Mouse (Mus musculus): ENCODE data around the gene Larp1b. TPM values are rescaled to one million over a fixed set of nuclear protein-coding genes. Genes with fewer than 3 reads are reported as not detected.
A peak's percentile ranks its signal among the peaks of the same experiment; 100 is the strongest.

Gene Larp1b
- polyA plus RNA-seq, 1 experiment: 46.5 TPM

DNA sequence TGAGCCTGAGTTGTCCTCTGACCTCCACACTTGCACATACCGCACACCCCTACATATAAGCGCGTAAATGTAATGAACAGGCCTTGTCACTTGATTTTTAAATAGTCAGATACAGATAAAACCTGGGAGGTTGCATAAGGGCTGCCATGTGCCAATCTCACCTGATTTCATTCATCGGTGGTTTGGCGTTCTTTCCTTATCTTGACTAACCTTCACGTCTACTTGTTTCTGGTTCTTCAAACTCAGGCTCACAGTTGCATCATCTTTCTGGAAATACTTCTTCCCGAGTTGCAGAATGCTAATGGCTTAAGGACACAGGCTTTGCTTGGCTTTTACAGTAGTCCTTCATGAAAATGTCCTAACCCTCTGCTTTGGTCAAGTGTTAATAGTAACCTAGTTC lies 71.1 kb downstream of the Larp1b start:
- WGBS: 84% methylated on average over 7 of the region's 7 CpGs
- Histone ChIP-seq H3K27ac (ENCODE audit: insufficient read depth, low read depth, low read length) (no peak overlapping the region), H3K4me1 (ENCODE audit: control insufficient read depth, insufficient read depth, insufficient read length, low read length) (no peaks in the 10 kb centered on the region), H3K27me3 (ENCODE audit: control insufficient read depth, insufficient read depth, low read length) (no peaks in the 10 kb centered on the region), H3K4me3 (ENCODE audit: low read depth, low read length) (no peak overlapping the region), H3K36me3 (ENCODE audit: control insufficient read depth, insufficient read depth, low read length) (peaks cover 5% of the 10 kb centered on the region)
- TF ChIP-seq POLR2A (IDR thresholded peaks at IDR 0.05; ENCODE audit: low read depth, low read length): no peak
- TF ChIP-seq CTCF (IDR thresholded peaks at IDR 0.05; ENCODE audit: extremely low read depth, insufficient read length, insufficient replicate concordance, low read depth, low read length): no peak

- Histone ChIP-seq H3K36me3 (ENCODE audit: control insufficient read depth, insufficient read depth, low read length) (peaks cover 5% of the 10 kb centered on the region), H3K27ac (ENCODE audit: insufficient read depth, low read depth, low read length) (no peak overlapping the region), H3K4me1 (ENCODE audit: control insufficient read depth, insufficient read depth, insufficient read length, low read length) (no peaks in the 10 kb centered on the region), H3K4me3 (ENCODE audit: low read depth, low read length) (no peak overlapping the region), H3K27me3 (ENCODE audit: control insufficient read depth, insufficient read depth, low read length) (no peaks in the 10 kb centered on the region)
- TF ChIP-seq CTCF (IDR thresholded peaks at IDR 0.05; ENCODE audit: extremely low read depth, insufficient read length, insufficient replicate concordance, low read depth, low read length) (no peak), POLR2A (IDR thresholded peaks at IDR 0.05; ENCODE audit: low read depth, low read length) (no peak)
- WGBS: 77% methylated on average over 6 of the region's 6 CpGs
Measured at GRCm38 (mm10) chr3:41021980-41022379, 72.4 kb downstream of the Larp1b start.

GRCm38 (mm10) chr3:41030705-41031104 lies 81.1 kb downstream of the Larp1b start:
- H3K36me3 ChIP-seq (ENCODE audit: control insufficient read depth, insufficient read depth, low read length): 0 out of 2 replicates have a peak, but pooled peaks cover 5% of the 10 kb centered on the region
- H3K4me1 ChIP-seq (ENCODE audit: control insufficient read depth, insufficient read depth, insufficient read length, low read length): peaks cover 6% of the 10 kb centered on the region; the same call in 1 of the 2 replicates
- no peak overlapping the region for H3K4me3 ChIP-seq (ENCODE audit: low read depth, low read length)
- no peak for TF ChIP-seq POLR2A (IDR thresholded peaks at IDR 0.05; ENCODE audit: low read depth, low read length)
- TF ChIP-seq CTCF (IDR thresholded peaks at IDR 0.05; ENCODE audit: extremely low read depth, insufficient read length, insufficient replicate concordance, low read depth, low read length): no peak
- WGBS: 95% methylated on average over 1 of the region's 1 CpGs
- H3K27me3 ChIP-seq (ENCODE audit: control insufficient read depth, insufficient read depth, low read length): no peaks in the 10 kb centered on the region
- 0 out of 2 replicates have a peak overlapping the region, but pooled peaks have one; percentile 31 for H3K27ac ChIP-seq (ENCODE audit: insufficient read depth, low read depth, low read length)

- peaks cover 7% of the 10 kb centered on the region; the same call in 1 of the 2 replicates for H3K36me3 ChIP-seq (ENCODE audit: control insufficient read depth, insufficient read depth, low read length)
- TF ChIP-seq CTCF (IDR thresholded peaks at IDR 0.05; ENCODE audit: extremely low read depth, insufficient read length, insufficient replicate concordance, low read depth, low read length) (no peak), POLR2A (IDR thresholded peaks at IDR 0.05; ENCODE audit: low read depth, low read length) (no peak)
- H3K4me1 ChIP-seq (ENCODE audit: control insufficient read depth, insufficient read depth, insufficient read length, low read length): peaks cover 6% of the 10 kb centered on the region; the same call in 1 of the 2 replicates
- no peaks in the 10 kb centered on the region for H3K27me3 ChIP-seq (ENCODE audit: control insufficient read depth, insufficient read depth, low read length)
- WGBS: 79% methylated on average over 12 of the region's 12 CpGs
- no peak overlapping the region for H3K4me3 ChIP-seq (ENCODE audit: low read depth, low read length)
- H3K27ac ChIP-seq (ENCODE audit: insufficient read depth, low read depth, low read length): no peak overlapping the region
Measured at GRCm38 (mm10) chr3:41031286-41032210, 81.9 kb downstream of the Larp1b start.

DNA sequence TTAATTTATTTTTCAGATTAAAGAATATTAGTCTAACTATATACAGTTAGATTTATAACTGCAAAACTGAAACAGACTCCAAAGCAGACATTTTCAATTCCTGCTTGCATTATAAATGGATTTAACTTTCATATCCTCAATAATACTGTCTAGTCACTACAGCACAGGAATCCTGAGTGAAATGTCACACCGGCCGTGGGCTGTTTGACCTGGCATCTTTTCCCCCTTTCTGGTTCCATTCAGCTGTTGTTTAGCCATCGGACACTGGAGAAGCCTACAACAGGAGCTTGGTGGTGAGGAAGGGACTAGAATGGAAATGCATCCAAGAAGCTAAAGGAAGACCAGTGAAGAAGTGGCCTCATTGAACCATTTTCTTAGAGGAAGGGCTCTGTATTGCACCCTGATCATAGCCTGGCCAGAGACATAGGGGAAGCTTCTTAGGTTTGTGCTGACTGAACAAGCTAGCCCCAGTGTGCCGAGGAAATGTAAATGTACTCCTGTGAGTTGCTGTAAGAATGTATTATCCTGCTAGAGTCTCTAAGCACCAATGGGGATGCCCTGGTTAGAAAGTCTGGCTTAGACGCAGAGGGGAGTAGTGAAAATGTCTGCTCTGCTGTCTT lies 88.8 kb downstream of the Larp1b start:
- H3K36me3 ChIP-seq (ENCODE audit: control insufficient read depth, insufficient read depth, low read length): peaks cover 7% of the 10 kb centered on the region

DNA sequence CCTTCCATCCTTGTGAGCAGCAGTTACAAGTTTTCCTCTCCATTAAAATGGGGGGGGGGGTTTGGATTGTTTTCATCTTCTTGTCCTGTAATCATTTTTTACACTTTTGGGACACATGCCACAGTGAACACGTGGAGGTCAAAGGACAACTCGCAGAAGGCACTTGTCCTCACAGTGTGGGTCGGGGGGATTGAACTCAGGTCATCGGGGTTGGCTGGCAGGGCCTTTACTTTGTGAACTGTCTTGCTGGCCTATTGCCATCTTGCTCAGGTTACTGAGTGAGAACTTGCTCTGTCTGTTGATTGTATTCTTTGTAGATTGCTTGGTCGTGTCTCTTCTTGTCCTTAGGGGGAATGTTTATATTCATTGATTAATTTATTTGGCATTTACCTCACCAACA lies 91.6 kb downstream of the Larp1b start:
- Histone ChIP-seq H3K36me3 (ENCODE audit: control insufficient read depth, insufficient read depth, low read length) (peaks cover 3% of the 10 kb centered on the region; the same call in 1 of the 2 replicates), H3K4me1 (ENCODE audit: control insufficient read depth, insufficient read depth, insufficient read length, low read length) (peaks cover 5% of the 10 kb centered on the region; the same call in 1 of the 2 replicates), H3K27me3 (ENCODE audit: control insufficient read depth, insufficient read depth, low read length) (no peaks in the 10 kb centered on the region), H3K4me3 (ENCODE audit: low read depth, low read length) (no peak overlapping the region), H3K27ac (ENCODE audit: insufficient read depth, low read depth, low read length) (no peak overlapping the region)
- TF ChIP-seq POLR2A (IDR thresholded peaks at IDR 0.05; ENCODE audit: low read depth, low read length) (no peak), CTCF (IDR thresholded peaks at IDR 0.05; ENCODE audit: extremely low read depth, insufficient read length, insufficient replicate concordance, low read depth, low read length) (no peak)
- WGBS: 54% methylated on average over 5 of the region's 5 CpGs

More for the DNA sequence above, 88.8 kb downstream of the Larp1b start:
- WGBS: 85% methylated on average over 5 of the region's 5 CpGs
- TF ChIP-seq CTCF (IDR thresholded peaks at IDR 0.05; ENCODE audit: extremely low read depth, insufficient read length, insufficient replicate concordance, low read depth, low read length): no peak
- TF ChIP-seq POLR2A (IDR thresholded peaks at IDR 0.05; ENCODE audit: low read depth, low read length): no peak
- no peak overlapping the region for H3K4me3 ChIP-seq (ENCODE audit: low read depth, low read length)
- H3K4me1 ChIP-seq (ENCODE audit: control insufficient read depth, insufficient read depth, insufficient read length, low read length): no peaks in the 10 kb centered on the region
- no peak overlapping the region for H3K27ac ChIP-seq (ENCODE audit: insufficient read depth, low read depth, low read length)
- no peaks in the 10 kb centered on the region for H3K27me3 ChIP-seq (ENCODE audit: control insufficient read depth, insufficient read depth, low read length)

Measured in small intestine, adult 2 months (tissue).